Mouse (Mus musculus) erythroblast, embryonic 14.5 days (primary cell): Measurements from ENCODE around the gene Msi2.

Source experiments
- GATA1 ChIP-seq: IDR thresholded peaks from 2 replicates; pipeline ENCODE4 v1.6.1; 2012; ENCODE audit warnings: low read length, inconsistent platforms, mixed read lengths
- TAL1 ChIP-seq: IDR thresholded peaks from 3 replicates; pipeline ENCODE4 v1.6.1; 2012; ENCODE audit warnings: low read length, inconsistent platforms, mixed read lengths

- TF ChIP-seq TAL1 (no peak), GATA1 (no peak)
Observed at GRCm38 (mm10) chr11:88419657-88420366, 298.5 kb downstream of the Msi2 start.
